Mouse (Mus musculus) A20 (cell line): Measurements from ENCODE around the gene Exoc7.

Source experiments
- DNase-seq: peaks from one replicate; pipeline ENCODE4 v3.0.0-alpha.2; 2011; ENCODE audit warnings: low read depth, low spot score

Exoc7 gene

DNA sequence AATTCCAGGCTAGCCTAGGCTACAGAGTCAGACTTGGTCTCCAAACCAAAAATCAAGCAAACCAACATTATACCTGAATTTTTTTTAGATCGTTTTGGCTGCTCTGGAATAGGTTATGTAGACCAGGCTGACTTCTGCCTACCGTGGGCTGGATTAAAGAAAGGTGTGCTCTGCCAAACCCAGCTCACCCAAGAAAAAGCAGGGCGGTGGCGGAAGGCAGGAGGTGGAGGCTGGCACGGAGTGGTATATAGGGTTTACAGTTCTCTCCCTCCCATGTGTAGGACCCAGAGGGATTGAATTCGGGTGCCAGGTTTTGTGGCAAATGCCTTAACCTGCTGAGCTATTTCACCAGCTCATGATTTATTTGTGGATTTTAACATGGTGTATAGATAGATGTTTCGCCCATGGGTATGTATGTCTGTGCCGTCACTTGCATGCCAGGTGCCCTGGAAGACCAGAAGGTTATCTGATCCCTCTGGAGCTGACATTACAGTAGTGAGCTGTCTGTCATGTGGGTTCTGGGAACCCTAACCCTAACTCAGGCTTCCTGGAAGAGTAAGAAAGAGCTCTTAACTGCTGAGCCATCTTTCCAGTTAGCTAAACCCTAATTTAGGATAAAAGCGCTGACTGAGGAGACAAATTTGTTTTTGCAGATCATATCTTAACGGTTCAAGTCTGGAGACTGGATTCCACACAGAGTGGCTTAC lies at the start of gene Exoc7:
Gene Exoc7 (minus strand): TSS at position 215 of the 707 bp plus-strand sequence.
- DNase-seq, result no peak

GRCm38 (mm10) chr11:116354521-116354920 lies 47.5 kb upstream of the Exoc7 start:
- DNase-seq, result no peak

DNA sequence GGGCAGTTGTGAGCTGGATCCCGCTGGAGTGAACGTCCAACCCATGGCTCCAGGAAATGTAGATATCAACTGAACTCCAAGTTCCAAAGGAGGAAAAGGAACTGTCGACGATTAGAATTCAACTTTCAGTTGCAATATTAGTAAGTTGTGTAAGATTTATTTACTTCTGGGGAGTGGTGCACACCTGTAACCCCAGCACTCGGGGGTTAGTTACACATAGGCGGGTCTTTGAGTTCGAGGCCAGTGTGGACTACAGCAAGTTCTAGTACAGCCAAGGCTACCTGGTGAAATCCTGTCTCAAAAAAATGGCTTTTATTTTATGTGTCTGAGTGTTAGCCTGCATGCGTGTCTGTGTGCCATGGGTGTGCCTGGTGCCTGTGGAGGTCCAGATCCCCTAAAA lies 46.5 kb upstream of the Exoc7 start:
- no peak for DNase-seq

DNA sequence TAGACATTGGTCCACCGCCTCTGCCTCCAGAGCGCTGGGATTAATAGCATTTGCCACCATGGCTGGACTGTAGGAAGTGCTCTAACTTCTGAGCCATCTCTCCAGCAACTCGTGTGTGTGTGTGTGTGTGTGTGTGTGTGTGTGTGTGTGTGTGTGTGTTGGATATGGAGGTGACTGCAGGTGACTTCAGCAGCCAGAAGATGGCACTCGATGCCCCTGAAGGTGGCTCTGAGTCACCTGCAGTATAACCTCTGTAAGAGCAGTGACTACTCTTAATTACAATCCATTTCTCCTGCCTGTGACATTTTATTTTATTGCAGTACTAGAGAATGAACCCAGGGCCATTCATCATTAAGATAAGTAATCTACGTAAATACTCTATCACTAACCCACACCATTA lies 44.3 kb upstream of the Exoc7 start:
- peak; percentile 29 for DNase-seq

DNA sequence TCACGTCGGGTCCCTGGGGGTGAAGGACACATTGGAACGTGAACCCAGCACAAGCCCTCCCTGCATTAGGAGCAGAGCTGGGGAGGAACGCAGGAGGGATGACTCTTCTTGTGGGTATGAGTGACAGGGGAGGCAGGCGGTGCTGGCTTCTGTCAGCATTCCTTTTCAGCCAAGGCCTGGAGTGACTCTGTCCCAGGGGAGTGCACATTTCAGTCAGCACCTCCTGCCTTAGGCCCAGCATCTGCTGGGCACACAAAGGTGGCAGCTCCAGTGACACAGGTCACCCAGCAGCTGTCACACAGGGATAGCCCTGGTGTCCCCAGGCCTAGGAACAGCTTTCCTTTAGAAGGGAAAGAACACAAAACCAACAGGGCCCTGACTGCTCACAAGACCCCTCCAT lies 40.9 kb upstream of the Exoc7 start:
- DNase-seq, result no peak

DNA sequence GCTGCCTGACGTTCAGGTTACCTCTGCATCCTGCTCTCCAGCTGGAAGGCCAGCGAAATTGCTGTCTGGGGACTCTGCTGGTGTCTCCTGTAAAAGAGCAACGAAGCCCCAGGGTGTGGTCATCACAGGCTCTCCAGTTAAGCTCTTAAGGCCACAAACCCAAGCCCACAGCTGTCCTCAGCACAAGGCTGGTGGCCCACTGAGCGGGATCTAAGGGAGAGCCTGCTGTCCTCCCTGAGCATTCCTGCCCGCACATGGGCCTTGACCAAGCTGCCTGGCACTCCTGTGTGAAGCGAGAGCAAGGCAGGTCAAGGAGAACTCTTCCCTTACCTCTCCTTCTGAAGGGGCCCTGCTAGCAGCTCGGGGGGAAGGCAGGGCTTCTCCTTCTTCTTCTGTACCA lies 40.0 kb upstream of the Exoc7 start:
- no peak for DNase-seq

GRCm38 (mm10) chr11:116342069-116342791 lies 35.2 kb upstream of the Exoc7 start:
- no peak for DNase-seq

DNA sequence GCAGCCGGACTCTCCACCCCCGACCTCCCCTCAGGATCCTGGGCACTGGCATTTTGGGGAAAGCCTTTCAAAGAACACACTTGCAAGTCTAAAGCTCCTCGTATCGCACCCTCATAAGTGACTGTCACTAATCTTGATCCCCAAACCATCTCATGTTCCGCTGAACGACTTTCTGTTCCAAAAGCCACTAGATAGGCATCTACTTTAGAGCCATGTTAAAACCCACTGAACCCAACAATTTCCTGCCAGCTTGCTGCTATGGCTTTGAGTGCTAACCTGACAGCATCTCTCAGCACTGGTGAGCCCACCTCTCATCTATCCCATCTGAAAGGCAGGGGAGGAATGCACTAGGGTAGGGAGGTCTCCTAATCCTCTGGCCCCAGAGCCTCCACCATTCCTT lies 30.5 kb upstream of the Exoc7 start:
- DNase-seq, result no peak

- DNase-seq, result peak; percentile 43
Measured at GRCm38 (mm10) chr11:116337000-116337399, 30.0 kb upstream of the Exoc7 start.

- DNase-seq, result peak; percentile 43
Measured at GRCm38 (mm10) chr11:116336393-116336792, 29.4 kb upstream of the Exoc7 start.

GRCm38 (mm10) chr11:116335244-116336036 lies 28.4 kb upstream of the Exoc7 start, which contains the start of gene Foxj1:
Foxj1 (minus strand) TSS chr11:116335399.
- DNase-seq, result peak; percentile 93

- DNase-seq, result no peak
Measured at GRCm38 (mm10) chr11:116334417-116334782, 27.4 kb upstream of the Exoc7 start.

GRCm38 (mm10) chr11:116333526-116334416 lies 26.7 kb upstream of the Exoc7 start:
- no peak for DNase-seq

DNA sequence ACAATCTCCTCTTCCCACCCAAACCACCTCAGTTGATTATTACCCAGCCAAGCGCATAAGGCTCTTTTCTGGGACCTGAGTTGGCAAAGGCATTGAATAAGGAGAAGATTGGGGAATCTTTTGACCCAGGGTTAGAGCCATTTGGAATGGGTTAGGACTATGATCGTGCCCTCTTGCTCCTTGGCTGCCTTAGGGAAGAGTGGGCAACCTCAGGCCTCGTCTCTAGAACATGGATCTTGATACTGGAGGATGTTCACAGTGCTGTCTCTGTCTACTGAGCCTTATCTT lies 25.9 kb upstream of the Exoc7 start:
- DNase-seq, result no peak

DNA sequence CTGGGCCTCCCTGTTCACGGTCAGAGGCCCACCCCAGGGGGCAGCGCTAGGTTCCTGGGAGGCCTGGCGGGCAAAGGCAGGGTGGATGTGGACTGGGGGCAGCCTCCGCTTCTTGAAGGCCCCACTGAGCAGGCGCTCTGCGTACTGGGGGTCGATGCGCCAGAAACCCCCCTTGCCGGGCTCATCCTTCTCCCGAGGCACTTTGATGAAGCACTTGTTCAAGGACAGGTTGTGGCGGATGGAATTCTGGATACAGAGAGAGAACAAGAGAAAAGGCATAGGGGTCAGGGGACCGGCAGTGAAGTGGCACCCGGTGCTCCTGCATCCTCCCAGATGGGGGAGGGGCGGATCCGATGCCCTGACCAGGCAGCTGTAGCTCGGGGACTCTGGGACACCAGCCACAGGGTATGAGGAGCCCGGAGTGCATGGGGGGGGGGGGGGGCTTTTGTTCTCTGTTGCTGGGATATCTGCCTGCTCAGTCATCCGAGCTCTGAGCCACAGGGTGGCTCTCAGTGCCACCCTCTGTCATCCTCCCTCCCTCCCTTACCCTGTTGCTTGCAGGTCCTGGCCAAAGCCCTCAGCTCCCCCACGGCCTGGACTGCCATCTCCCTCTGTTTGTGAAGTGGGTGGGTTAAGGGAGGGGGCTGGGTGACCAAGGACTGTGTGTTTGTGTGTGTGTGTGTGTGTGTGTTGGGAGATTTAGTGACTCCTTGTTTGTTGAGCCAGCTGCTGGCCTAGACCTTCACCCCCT lies 25.4 kb upstream of the Exoc7 start:
- no peak for DNase-seq

- no peak for DNase-seq
Measured at GRCm38 (mm10) chr11:116330211-116330518, 23.1 kb upstream of the Exoc7 start.

- DNase-seq, result no peak
Measured at GRCm38 (mm10) chr11:116329314-116330210, 22.5 kb upstream of the Exoc7 start.

DNA sequence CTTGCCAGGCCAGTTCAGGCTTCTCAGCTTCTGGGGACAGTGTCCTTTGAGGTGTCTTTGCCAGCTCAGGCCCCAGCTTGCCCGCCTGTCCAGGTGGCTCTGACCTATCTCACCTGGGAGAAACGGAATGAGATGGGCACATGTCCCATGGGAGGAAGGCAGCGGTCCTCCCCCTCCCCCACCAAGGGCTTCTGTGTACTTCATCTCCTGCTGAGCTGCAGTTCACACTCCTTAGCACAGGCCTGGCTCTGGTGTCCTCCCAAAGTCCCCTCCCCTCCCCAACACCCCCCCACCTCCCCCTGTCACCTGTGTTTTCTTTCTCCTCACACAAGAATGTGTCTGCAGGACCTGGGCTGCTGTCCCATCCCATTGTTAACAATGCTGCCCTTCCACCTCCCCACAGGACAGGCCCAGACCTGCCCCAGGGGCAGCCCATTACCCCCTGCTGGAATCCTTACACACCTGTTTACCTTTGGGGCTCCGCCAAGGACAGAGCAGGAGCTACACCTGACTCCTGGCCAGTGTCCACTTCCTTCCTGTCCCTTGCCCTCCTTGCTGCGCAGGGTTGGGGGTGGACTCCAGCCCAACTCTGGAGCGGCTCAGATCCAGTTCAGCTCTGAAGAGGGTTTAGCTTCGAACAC lies 20.1 kb upstream of the Exoc7 start:
- no peak for DNase-seq
